Mouse (Mus musculus) stomach, postnatal 0 days (tissue): ENCODE data around the gene BC005624.

Source experiments
- CTCF ChIP-seq: IDR thresholded peaks from 2 replicates; pipeline ENCODE4 v1.5.1; 2016; ENCODE audit warnings: antibody characterized with exemption, low read depth, mild to moderate bottlenecking, moderate library complexity
- EP300 ChIP-seq: optimal IDR thresholded peaks from 2 replicates; pipeline ENCODE3; 2016; ENCODE audit warnings: antibody characterized with exemption

- TF ChIP-seq EP300 (no peak), CTCF (peak; percentile 52)
Measured at GRCm38 (mm10) chr2:30952824-30953490, 29.0 kb downstream of the BC005624 start, which contains the start of gene Tor1b.
